Mouse (Mus musculus): ENCODE data around the gene A930009A15Rik. TPM values are rescaled to one million over a fixed set of nuclear protein-coding genes. Genes with fewer than 3 reads are reported as not detected.

A930009A15Rik gene
- polyA plus RNA-seq, 1 experiment from 2014 or later, result not detected

GRCm38 (mm10) chr10:115570577-115570976 lies 791 bp downstream of the A930009A15Rik start:
- H3K27ac ChIP-seq (ENCODE audit: low read depth, low read length), result peak overlapping the region; percentile 15; the same call in 1 of the 2 replicates
- H3K4me2 ChIP-seq (ENCODE audit: low read depth, low read length, severe bottlenecking), result no peak overlapping the region
- no peaks in the 10 kb centered on the region for H3K36me3 ChIP-seq (ENCODE audit: control insufficient read depth, insufficient read depth, low read length)
- no peak overlapping the region for H3K9ac ChIP-seq (ENCODE audit: low read length)
- WGBS, result 28% methylated on average over 2 of the region's 2 CpGs
- DNase-seq (ENCODE audit: low spot score), result no peak
- H3K9me3 ChIP-seq (ENCODE audit: control insufficient read depth, low read length), result no peaks in the 10 kb centered on the region
- H3K4me1 ChIP-seq (replicated peaks; ENCODE audit: control insufficient read depth, insufficient read depth, low read length), result peaks cover 5% of the 10 kb centered on the region; the same call in 1 of the 2 replicates
- peaks cover 24% of the 10 kb centered on the region for H3K27me3 ChIP-seq (ENCODE audit: control insufficient read depth, insufficient read depth, low read length)
- no peak overlapping the region for H3K4me3 ChIP-seq (ENCODE audit: low read depth, low read length)
- 0 out of 2 replicates have a peak, but pooled peaks have one; percentile 38 for ATAC-seq (replicated peaks; ENCODE audit: low FRiP score)

DNA sequence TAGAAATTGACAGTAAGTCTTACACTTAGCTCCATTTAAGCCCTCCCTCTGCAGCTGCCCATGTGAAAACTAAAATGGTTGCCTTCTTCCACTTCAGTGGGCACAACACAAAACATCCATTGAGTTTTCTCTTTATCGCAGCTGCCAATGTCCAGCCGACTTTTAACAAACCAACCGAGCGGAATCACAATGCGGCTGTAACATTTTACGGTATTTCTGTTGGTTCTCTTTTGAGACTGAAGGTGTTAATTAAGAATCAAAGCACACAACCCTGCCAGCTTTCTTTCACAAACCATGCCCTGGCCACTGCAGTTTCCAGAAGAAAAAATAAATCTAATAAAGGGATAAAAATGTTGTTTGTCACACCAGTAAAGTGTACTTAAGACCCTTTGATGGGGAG lies 1.5 kb downstream of the A930009A15Rik start:
- no peaks in the 10 kb centered on the region for H3K36me3 ChIP-seq (ENCODE audit: control insufficient read depth, insufficient read depth, low read length)
- DNase-seq (ENCODE audit: low spot score) (peak; percentile 63), ATAC-seq (replicated peaks; ENCODE audit: low FRiP score) (peak; percentile 79)
- H3K9me3 ChIP-seq (ENCODE audit: control insufficient read depth, low read length), result no peaks in the 10 kb centered on the region
- H3K27ac ChIP-seq (ENCODE audit: low read depth, low read length), result no peak overlapping the region
- H3K4me2 ChIP-seq (ENCODE audit: low read depth, low read length, severe bottlenecking), result peak overlapping the region; percentile 11; the same call in 1 of the 2 replicates
- H3K4me3 ChIP-seq (ENCODE audit: low read depth, low read length), result no peak overlapping the region
- H3K27me3 ChIP-seq (ENCODE audit: control insufficient read depth, insufficient read depth, low read length), result peaks cover 25% of the 10 kb centered on the region
- no peak overlapping the region for H3K9ac ChIP-seq (ENCODE audit: low read length)
- H3K4me1 ChIP-seq (replicated peaks; ENCODE audit: control insufficient read depth, insufficient read depth, low read length), result peaks cover 5% of the 10 kb centered on the region; the same call in 1 of the 2 replicates
- WGBS, result 14% methylated on average over 6 of the region's 6 CpGs

DNA sequence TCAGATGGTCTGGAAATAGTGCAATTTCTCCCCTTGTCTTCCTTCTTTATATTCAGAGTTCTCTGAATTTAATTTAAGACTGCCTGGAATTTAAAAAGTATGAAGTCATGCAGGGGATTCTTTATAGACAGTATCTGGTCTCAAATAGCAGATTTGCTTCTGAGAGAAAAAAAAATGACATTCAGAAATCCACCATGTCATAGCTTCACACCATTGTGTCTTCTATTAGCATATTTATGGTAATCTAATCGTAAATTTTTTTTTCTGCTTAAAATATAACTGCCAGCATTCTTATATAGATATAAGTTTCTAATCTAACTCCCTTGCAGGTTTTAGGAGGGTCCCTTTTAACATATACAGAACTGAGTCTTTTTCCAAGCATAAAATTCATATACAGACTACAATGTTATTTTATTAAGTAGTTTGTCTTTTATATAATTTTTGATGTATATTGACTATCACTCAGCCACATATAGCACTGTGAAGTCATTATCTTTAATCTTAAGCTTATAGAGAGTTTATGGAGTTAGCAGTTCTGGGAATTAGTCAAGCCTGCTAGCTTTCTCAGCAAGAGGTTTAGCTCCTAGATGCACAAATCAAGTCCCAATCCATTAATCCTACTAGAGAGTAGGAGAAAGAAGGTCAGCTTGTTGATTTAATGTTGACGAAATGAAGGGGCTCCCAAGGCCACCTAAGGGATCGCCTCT lies 2.1 kb downstream of the A930009A15Rik start:
- ATAC-seq (replicated peaks; ENCODE audit: low FRiP score), result peak; percentile 17; the same call in 1 of the 2 replicates
- 23% methylated on average over 3 of the region's 3 CpGs for WGBS

DNA sequence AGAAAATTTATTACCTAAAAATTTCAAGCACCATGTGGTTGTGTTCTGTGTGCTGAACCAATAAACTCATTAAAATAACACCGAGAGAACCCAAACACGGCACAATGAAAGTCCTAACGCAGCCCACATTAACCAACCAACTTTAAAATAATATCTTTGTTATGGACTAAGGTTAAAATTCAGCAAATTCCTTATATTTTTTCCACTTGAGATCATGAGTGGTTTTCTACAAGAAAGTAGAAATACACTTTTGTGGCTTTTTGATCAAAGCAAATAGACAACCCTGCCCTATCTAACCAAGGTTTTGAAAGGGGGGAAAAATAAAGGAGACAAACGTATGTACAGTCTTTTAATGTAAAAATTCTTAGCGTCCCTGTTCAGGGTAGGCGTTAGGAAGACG lies 9.3 kb downstream of the A930009A15Rik start:
- no peaks in the 10 kb centered on the region for H3K9me3 ChIP-seq (ENCODE audit: control insufficient read depth, low read length)
- H3K27me3 ChIP-seq (ENCODE audit: control insufficient read depth, insufficient read depth, low read length), result peaks cover 40% of the 10 kb centered on the region
- H3K27ac ChIP-seq (ENCODE audit: low read depth, low read length), result no peak overlapping the region
- no peak overlapping the region for H3K4me3 ChIP-seq (ENCODE audit: low read depth, low read length)
- ATAC-seq (replicated peaks; ENCODE audit: low FRiP score), result no peak
- DNase-seq (ENCODE audit: low spot score), result no peak
- H3K4me1 ChIP-seq (replicated peaks; ENCODE audit: control insufficient read depth, insufficient read depth, low read length), result 0 out of 2 replicates have a peak, but pooled peaks cover 2% of the 10 kb centered on the region
- H3K9ac ChIP-seq (ENCODE audit: low read length), result no peak overlapping the region
- 68% methylated on average over 7 of the region's 7 CpGs for WGBS
- H3K36me3 ChIP-seq (ENCODE audit: control insufficient read depth, insufficient read depth, low read length), result no peaks in the 10 kb centered on the region
- H3K4me2 ChIP-seq (ENCODE audit: low read depth, low read length, severe bottlenecking), result no peak overlapping the region

More for the DNA sequence above, 2.1 kb downstream of the A930009A15Rik start:
- no peak for DNase-seq (ENCODE audit: low spot score)
- Histone ChIP-seq H3K9ac (ENCODE audit: low read length) (no peak overlapping the region), H3K36me3 (ENCODE audit: control insufficient read depth, insufficient read depth, low read length) (no peaks in the 10 kb centered on the region), H3K4me3 (ENCODE audit: low read depth, low read length) (no peak overlapping the region), H3K4me1 (replicated peaks; ENCODE audit: control insufficient read depth, insufficient read depth, low read length) (peaks cover 5% of the 10 kb centered on the region; the same call in 1 of the 2 replicates), H3K27ac (ENCODE audit: low read depth, low read length) (no peak overlapping the region), H3K27me3 (ENCODE audit: control insufficient read depth, insufficient read depth, low read length) (peaks cover 27% of the 10 kb centered on the region), H3K4me2 (ENCODE audit: low read depth, low read length, severe bottlenecking) (no peak overlapping the region), H3K9me3 (ENCODE audit: control insufficient read depth, low read length) (no peaks in the 10 kb centered on the region)

DNA sequence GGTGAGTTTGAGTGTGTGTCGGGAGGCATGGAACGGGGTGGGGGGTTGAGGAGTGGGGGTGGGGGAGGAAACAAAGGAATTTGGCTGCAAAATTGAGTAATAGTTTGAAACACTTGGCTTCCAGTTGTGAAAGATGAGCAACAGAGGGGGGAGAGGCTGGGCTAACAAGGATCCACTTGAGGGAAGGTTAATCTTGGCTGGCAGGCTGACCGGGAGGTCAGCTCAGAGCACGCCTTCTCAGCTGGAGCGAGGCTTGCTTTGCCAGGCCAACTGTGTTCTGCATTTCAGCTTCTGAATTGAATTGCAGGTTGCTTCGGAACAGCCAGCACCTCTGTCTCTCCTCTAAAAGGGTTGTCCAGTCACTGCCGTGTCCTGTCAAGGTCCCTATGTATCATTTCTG lies 9.7 kb downstream of the A930009A15Rik start:
- H3K27ac ChIP-seq (ENCODE audit: low read depth, low read length), result no peak overlapping the region
- no peak overlapping the region; the same call in 1 of the 2 replicates for H3K4me2 ChIP-seq (ENCODE audit: low read depth, low read length, severe bottlenecking)
- ATAC-seq (replicated peaks; ENCODE audit: low FRiP score) (no peak), DNase-seq (ENCODE audit: low spot score) (no peak)
- H3K4me1 ChIP-seq (replicated peaks; ENCODE audit: control insufficient read depth, insufficient read depth, low read length), result 0 out of 2 replicates have a peak, but pooled peaks cover 2% of the 10 kb centered on the region
- no peaks in the 10 kb centered on the region for H3K9me3 ChIP-seq (ENCODE audit: control insufficient read depth, low read length)
- 9% methylated on average over 7 of the region's 7 CpGs for WGBS
- H3K36me3 ChIP-seq (ENCODE audit: control insufficient read depth, insufficient read depth, low read length), result no peaks in the 10 kb centered on the region
- no peak overlapping the region for H3K4me3 ChIP-seq (ENCODE audit: low read depth, low read length)
- H3K9ac ChIP-seq (ENCODE audit: low read length), result no peak overlapping the region
- H3K27me3 ChIP-seq (ENCODE audit: control insufficient read depth, insufficient read depth, low read length), result peaks cover 43% of the 10 kb centered on the region

DNA sequence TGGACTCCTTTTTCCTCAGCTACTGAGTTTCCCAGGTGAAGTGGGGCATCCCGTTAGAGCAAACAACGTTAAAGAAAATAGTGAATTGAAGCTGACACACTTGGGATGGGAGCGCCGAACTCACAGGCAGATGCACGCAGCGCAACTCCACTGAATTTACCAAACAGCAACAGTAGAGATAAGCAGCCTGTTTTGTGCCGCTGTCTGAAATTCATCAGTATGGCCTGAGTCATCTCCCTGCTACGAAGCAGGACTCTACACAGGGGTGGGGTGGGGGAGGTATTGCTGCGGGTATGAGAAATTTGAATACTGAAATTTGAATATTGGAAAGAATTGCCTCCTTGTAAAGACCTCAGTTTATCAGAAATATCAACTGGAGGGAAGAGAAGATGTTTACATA lies 12.2 kb downstream of the A930009A15Rik start:
- no peaks in the 10 kb centered on the region for H3K9me3 ChIP-seq (ENCODE audit: control insufficient read depth, low read length)
- peaks cover 52% of the 10 kb centered on the region for H3K27me3 ChIP-seq (ENCODE audit: control insufficient read depth, insufficient read depth, low read length)
- H3K27ac ChIP-seq (ENCODE audit: low read depth, low read length), result no peak overlapping the region
- WGBS, result 83% methylated on average over 9 of the region's 9 CpGs
- no peaks in the 10 kb centered on the region for H3K36me3 ChIP-seq (ENCODE audit: control insufficient read depth, insufficient read depth, low read length)
- no peak overlapping the region for H3K4me3 ChIP-seq (ENCODE audit: low read depth, low read length)
- no peak overlapping the region for H3K4me2 ChIP-seq (ENCODE audit: low read depth, low read length, severe bottlenecking)
- peaks cover 9% of the 10 kb centered on the region for H3K4me1 ChIP-seq (replicated peaks; ENCODE audit: control insufficient read depth, insufficient read depth, low read length)
- no peak overlapping the region for H3K9ac ChIP-seq (ENCODE audit: low read length)
- DNase-seq (ENCODE audit: low spot score) (no peak), ATAC-seq (replicated peaks; ENCODE audit: low FRiP score) (no peak)

DNA sequence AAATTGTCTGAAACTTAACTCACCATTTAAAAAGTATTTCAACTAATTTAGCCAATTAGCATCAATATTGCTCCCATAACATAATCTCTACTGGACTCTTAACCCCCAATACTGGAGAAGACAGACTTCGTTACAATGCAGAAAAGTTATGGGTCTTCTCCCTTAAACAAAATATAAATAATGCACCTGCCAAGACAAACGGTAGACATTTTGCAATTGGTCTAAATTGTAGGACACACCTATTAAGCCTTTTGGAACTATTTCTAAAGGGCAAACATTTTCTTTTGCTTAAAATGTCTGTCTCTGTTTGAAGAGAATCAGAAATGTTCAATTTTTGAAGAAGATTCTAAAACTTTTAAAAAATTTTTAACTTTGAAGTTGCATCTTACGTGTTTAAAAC lies 13.3 kb downstream of the A930009A15Rik start:
- H3K27ac ChIP-seq (ENCODE audit: low read depth, low read length), result no peak overlapping the region
- no peak overlapping the region for H3K4me3 ChIP-seq (ENCODE audit: low read depth, low read length)
- H3K9ac ChIP-seq (ENCODE audit: low read length), result no peak overlapping the region
- no peaks in the 10 kb centered on the region for H3K36me3 ChIP-seq (ENCODE audit: control insufficient read depth, insufficient read depth, low read length)
- no peak overlapping the region for H3K4me2 ChIP-seq (ENCODE audit: low read depth, low read length, severe bottlenecking)
- 90% methylated on average over 3 of the region's 3 CpGs for WGBS
- peaks cover 57% of the 10 kb centered on the region for H3K27me3 ChIP-seq (ENCODE audit: control insufficient read depth, insufficient read depth, low read length)
- ATAC-seq (replicated peaks; ENCODE audit: low FRiP score) (no peak), DNase-seq (ENCODE audit: low spot score) (no peak)
- H3K4me1 ChIP-seq (replicated peaks; ENCODE audit: control insufficient read depth, insufficient read depth, low read length), result peaks cover 13% of the 10 kb centered on the region
- H3K9me3 ChIP-seq (ENCODE audit: control insufficient read depth, low read length), result no peaks in the 10 kb centered on the region

DNA sequence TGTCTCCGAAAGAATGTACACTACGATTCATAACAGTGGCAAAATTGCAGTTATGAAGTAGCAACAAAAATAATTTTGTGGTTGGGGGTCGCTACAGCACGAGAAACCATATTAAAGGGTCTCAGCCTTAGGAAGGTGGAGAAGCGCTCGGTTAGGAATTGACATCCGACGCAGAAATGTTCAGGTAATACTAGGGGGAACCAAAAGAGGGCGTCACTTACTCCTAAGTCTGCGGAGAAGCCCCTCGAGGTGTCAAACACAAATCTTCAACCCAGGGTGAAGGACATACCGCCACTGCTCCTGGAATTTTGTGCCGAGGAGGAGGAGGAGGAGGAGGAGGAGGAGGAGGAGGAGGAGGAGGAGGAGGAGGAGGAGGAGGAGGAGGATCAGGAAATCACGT lies 14.9 kb downstream of the A930009A15Rik start:
- WGBS, result 18% methylated on average over 12 of the region's 14 CpGs
- no peak overlapping the region for H3K27ac ChIP-seq (ENCODE audit: low read depth, low read length)
- H3K36me3 ChIP-seq (ENCODE audit: control insufficient read depth, insufficient read depth, low read length), result no peaks in the 10 kb centered on the region
- H3K9ac ChIP-seq (ENCODE audit: low read length), result no peak overlapping the region
- peaks cover 72% of the 10 kb centered on the region for H3K27me3 ChIP-seq (ENCODE audit: control insufficient read depth, insufficient read depth, low read length)
- no peak for DNase-seq (ENCODE audit: low spot score)
- no peaks in the 10 kb centered on the region for H3K9me3 ChIP-seq (ENCODE audit: control insufficient read depth, low read length)
- ATAC-seq (replicated peaks; ENCODE audit: low FRiP score), result no peak
- no peak overlapping the region for H3K4me2 ChIP-seq (ENCODE audit: low read depth, low read length, severe bottlenecking)
- no peak overlapping the region for H3K4me3 ChIP-seq (ENCODE audit: low read depth, low read length)
- peaks cover 12% of the 10 kb centered on the region for H3K4me1 ChIP-seq (replicated peaks; ENCODE audit: control insufficient read depth, insufficient read depth, low read length)
